Mouse (Mus musculus) spleen, postnatal 14 days (tissue): Measurements from ENCODE around the gene A930004D18Rik.

ENCODE experiments used
- DNase-seq, 2 experiments: peaks; one replicate each; pipeline ENCODE4 v3.0.0; 2021 to 2022; ENCODE audit warnings: low spot score in 2 of 2

A930004D18Rik gene

GRCm38 (mm10) chr2:18038141-18038752 lies 710 bp upstream of the A930004D18Rik start:
- no peak for DNase-seq

- no peak for DNase-seq
Observed at GRCm38 (mm10) chr2:18034371-18035250, 2.9 kb downstream of the A930004D18Rik start.

- DNase-seq = no peak
Observed at GRCm38 (mm10) chr2:18033166-18034108, 4.1 kb downstream of the A930004D18Rik start.

GRCm38 (mm10) chr2:18032538-18032895 lies 5.0 kb downstream of the A930004D18Rik start:
- DNase-seq = no peak

- no peak for DNase-seq
Observed at GRCm38 (mm10) chr2:18031831-18032537, 5.6 kb downstream of the A930004D18Rik start.

- no peak for DNase-seq
Observed at GRCm38 (mm10) chr2:18031271-18031821, 6.2 kb downstream of the A930004D18Rik start.

- DNase-seq = no peak
Observed at GRCm38 (mm10) chr2:18030581-18030980, 7.0 kb downstream of the A930004D18Rik start.

- DNase-seq = no peak
Observed at GRCm38 (mm10) chr2:18029656-18030055, 7.9 kb downstream of the A930004D18Rik start.

- DNase-seq = peak; percentile 32 to 40
Observed at GRCm38 (mm10) chr2:18028140-18029021, 9.2 kb downstream of the A930004D18Rik start.

- peak; percentile 78 to 87 for DNase-seq
Observed at GRCm38 (mm10) chr2:18027448-18028139, 9.9 kb downstream of the A930004D18Rik start.

- no peak for DNase-seq
Observed at GRCm38 (mm10) chr2:18026116-18026947, 11.2 kb downstream of the A930004D18Rik start.

GRCm38 (mm10) chr2:18025781-18026115 lies 11.8 kb downstream of the A930004D18Rik start:
- no peak for DNase-seq

- DNase-seq = no peak
Observed at GRCm38 (mm10) chr2:18025116-18025515, 12.4 kb downstream of the A930004D18Rik start.

- DNase-seq = no peak
Observed at GRCm38 (mm10) chr2:18022886-18023285, 14.7 kb downstream of the A930004D18Rik start.

- DNase-seq = no peak
Observed at GRCm38 (mm10) chr2:18019122-18019521, 18.4 kb downstream of the A930004D18Rik start.

GRCm38 (mm10) chr2:18017321-18017720 lies 20.2 kb downstream of the A930004D18Rik start:
- DNase-seq = no peak

- no peak for DNase-seq
Observed at GRCm38 (mm10) chr2:18016639-18017038, 20.9 kb downstream of the A930004D18Rik start.

- DNase-seq = no peak
Observed at GRCm38 (mm10) chr2:18015581-18015980, 22.0 kb downstream of the A930004D18Rik start.

GRCm38 (mm10) chr2:18012866-18013265 lies 24.7 kb downstream of the A930004D18Rik start:
- DNase-seq = no peak
